Mouse (Mus musculus) heart, embryonic 14.5 days (tissue): ENCODE measurements around the gene Carhsp1. TPM values are rescaled to one million over a fixed set of nuclear protein-coding genes. Genes with fewer than 3 reads are reported as not detected.
A peak's percentile ranks its signal among the peaks of the same experiment; 100 is the strongest.

Experiments used
- ATAC-seq: fragments of 200-750 bp; cut with Nextera tagmentation; 2 replicates; pipeline ENCODE4 v1.8.0; 2017; ENCODE audit warnings: low read depth, moderate TSS enrichment; ENCODE audit not compliant: insufficient number of reproducible peaks, insufficient read depth, low FRiP score
- H3K27ac ChIP-seq, 2 experiments: fragments of 200-500 bp in 1 of 2; fragments of 300-500 bp in 1 of 2; sonication (generic) in 1 of 2; replicated peaks in 1 of 2; 2 replicates each; pipeline ENCODE4 v1.5.1; 2012 to 2014; ENCODE audit warnings: low read depth in 2 of 2, low read length in 2 of 2, control low read depth in 1 of 2, mild to moderate bottlenecking in 1 of 2, mixed read lengths in 1 of 2; ENCODE audit not compliant: control insufficient read depth in 1 of 2, insufficient read depth in 1 of 2
- H3K27me3 ChIP-seq: fragments of 300-500 bp; sonication (generic); 2 replicates; pipeline ENCODE4 v1.6.1; 2014; ENCODE audit warnings: mild to moderate bottlenecking, low read length, control low read depth; ENCODE audit not compliant: control insufficient read depth, insufficient read depth
- H3K36me3 ChIP-seq: fragments of 300-500 bp; sonication (generic); 2 replicates; pipeline ENCODE4 v1.6.1; 2014; ENCODE audit warnings: mild to moderate bottlenecking, control low read depth, low read length, mixed read lengths; ENCODE audit not compliant: control insufficient read depth, insufficient read depth
- H3K4me1 ChIP-seq, 2 experiments: fragments of 200-500 bp in 1 of 2; fragments of 300-500 bp in 1 of 2; sonication (generic) in 1 of 2; 2 replicates each; pipeline ENCODE4 v1.6.1; 2012 to 2014; ENCODE audit warnings: low read length in 2 of 2, control low read depth in 1 of 2, mixed read lengths in 1 of 2; ENCODE audit not compliant: control insufficient read depth in 2 of 2, insufficient read depth in 2 of 2
- H3K4me2 ChIP-seq: fragments of 300-500 bp; sonication (generic); 2 replicates; pipeline ENCODE4 v1.6.1; 2014; ENCODE audit warnings: mild to moderate bottlenecking, low read length
- H3K4me3 ChIP-seq, 2 experiments: fragments of 200-500 bp in 1 of 2; fragments of 300-500 bp in 1 of 2; sonication (generic) in 1 of 2; 2 replicates each; pipeline ENCODE4 v1.5.1; 2012 to 2014; ENCODE audit warnings: low read length in 2 of 2, mild to moderate bottlenecking in 2 of 2, control low read depth in 1 of 2, low read depth in 1 of 2, moderate library complexity in 1 of 2; ENCODE audit not compliant: control insufficient read depth in 1 of 2, insufficient read depth in 1 of 2
- H3K9ac ChIP-seq: fragments of 300-500 bp; sonication (generic); 2 replicates; pipeline ENCODE4 v1.6.1; 2014; ENCODE audit warnings: mild to moderate bottlenecking, low read length
- H3K9me3 ChIP-seq: fragments of 300-500 bp; sonication (generic); 2 replicates; pipeline ENCODE4 v1.6.1; 2016; ENCODE audit warnings: low read length, control low read depth; ENCODE audit not compliant: control insufficient read depth
- WGBS: fragments of 180-500 bp; shearing (Covaris S2); extraction: QIAGEN DNeasy Blood & Tissue Kit; methylation state at CpG from one replicate; pipeline ENCODE4 v1.1.7; 2014; 5-methylcytosine and 5-hydroxymethylcytosine counted together
- polyA plus RNA-seq: library from polyadenylated mRNA; unstranded; fragments of >200 nt; fragmentation: Nextera tagmentation; extraction: Ambion mirVana; gene quantifications from 2 replicates; pipeline ENCODE4 v1.2.1, GENCODE M21; 2014

Gene Carhsp1
- polyA plus RNA-seq, 1 experiment from 2014 or later: 31.3 TPM

DNA sequence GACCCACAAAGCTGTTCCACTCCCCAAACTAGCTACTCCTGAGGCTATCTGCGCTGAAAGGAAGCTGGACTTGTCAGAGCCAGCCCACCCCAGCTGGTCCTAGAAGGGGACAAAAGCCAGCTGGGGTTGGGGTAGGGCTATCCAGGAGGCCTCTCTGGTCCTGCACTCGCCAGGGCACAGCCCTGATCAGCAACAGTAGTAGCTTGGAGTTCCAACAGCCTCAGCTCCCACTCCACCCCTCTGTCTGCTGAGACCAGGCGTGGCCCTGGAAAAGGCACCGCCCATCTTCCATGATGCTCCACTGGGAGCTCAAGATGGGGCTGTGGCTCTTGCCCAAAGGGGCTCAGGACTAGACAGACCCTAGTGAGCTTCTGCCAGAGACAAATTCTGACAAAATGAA, 4.1 kb downstream of the Carhsp1 start:
- Histone ChIP-seq H3K9ac (peak overlapping the region; percentile 18; the same call in 1 of the 2 replicates), H3K9me3 (no peaks in the 10 kb centered on the region), H3K27me3 (no peaks in the 10 kb centered on the region), H3K4me3 (no peak overlapping the region), H3K27ac (peak overlapping the region; percentile 9 to 87; a peak in 3 of 4 replicates), H3K36me3 (peaks cover 14% of the 10 kb centered on the region), H3K4me1 (peaks cover 43 to 59% of the 10 kb centered on the region in 2 experiments), H3K4me2 (0 out of 2 replicates have a peak overlapping the region, but pooled peaks have one; percentile 4)
- no peak for ATAC-seq
- WGBS: 54% methylated on average over 4 of the region's 4 CpGs

DNA sequence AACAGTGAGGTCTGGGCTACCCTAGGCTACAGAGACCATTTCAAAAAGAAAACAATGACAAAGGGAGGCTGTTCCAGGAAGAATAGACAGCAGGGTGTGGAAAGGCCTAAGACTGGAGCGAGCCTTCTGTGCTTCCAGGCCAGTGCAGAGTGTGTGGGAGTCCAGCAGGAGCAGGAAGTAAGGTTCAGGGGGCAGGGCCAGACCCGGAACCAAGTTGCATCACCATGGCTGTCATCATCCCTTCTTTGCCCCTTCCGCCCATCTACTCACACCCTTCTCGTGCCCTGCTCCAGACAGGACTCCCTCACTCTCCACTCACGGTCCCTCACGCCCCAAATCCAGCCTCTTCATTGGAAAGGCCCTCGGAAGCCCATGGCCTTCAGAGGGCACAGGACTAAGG, 4.7 kb downstream of the Carhsp1 start:
- no peaks in the 10 kb centered on the region for H3K27me3 ChIP-seq
- no peak for ATAC-seq
- peak overlapping the region; percentile 9 to 87 for H3K27ac ChIP-seq
- no peaks in the 10 kb centered on the region for H3K9me3 ChIP-seq
- no peak overlapping the region for H3K4me3 ChIP-seq
- WGBS: 51% methylated on average over 6 of the region's 7 CpGs
- H3K36me3 ChIP-seq: peaks cover 20% of the 10 kb centered on the region
- H3K4me2 ChIP-seq: 0 out of 2 replicates have a peak overlapping the region, but pooled peaks have one; percentile 11
- peak overlapping the region; percentile 18; the same call in 1 of the 2 replicates for H3K9ac ChIP-seq
- H3K4me1 ChIP-seq: peaks cover 43 to 59% of the 10 kb centered on the region in 2 experiments

DNA sequence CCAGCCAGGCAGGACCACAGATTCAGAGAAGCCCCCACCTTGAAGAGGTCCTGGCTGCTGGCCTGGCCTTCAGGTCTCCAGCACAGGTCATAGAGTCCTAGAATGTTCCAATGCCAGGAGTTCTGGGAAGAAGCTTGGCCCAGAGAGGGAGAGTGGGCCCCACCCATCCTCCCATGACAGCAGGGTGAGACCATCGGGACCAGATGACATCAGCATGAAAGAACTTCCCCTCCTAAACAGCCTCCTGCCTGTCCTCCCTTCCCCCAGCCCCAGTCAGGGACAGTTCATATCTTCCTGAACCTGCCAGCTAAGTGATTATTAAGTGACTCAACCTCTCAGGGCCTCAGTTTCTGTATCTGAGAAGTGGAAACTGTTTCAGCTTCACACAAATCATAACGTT, 5.5 kb downstream of the Carhsp1 start:
- H3K27ac ChIP-seq: peak overlapping the region; percentile 64 to 87
- peak; percentile 55; the same call in 1 of the 2 replicates for ATAC-seq
- WGBS: 12% methylated on average over 2 of the region's 2 CpGs
- H3K4me1 ChIP-seq: peaks cover 43 to 59% of the 10 kb centered on the region in 2 experiments
- no peak overlapping the region for H3K4me3 ChIP-seq
- no peaks in the 10 kb centered on the region for H3K9me3 ChIP-seq
- H3K27me3 ChIP-seq: no peaks in the 10 kb centered on the region
- H3K4me2 ChIP-seq: peak overlapping the region; percentile 11; the same call in 1 of the 2 replicates
- H3K9ac ChIP-seq: peak overlapping the region; percentile 25; the same call in 1 of the 2 replicates
- H3K36me3 ChIP-seq: peaks cover 28% of the 10 kb centered on the region

DNA sequence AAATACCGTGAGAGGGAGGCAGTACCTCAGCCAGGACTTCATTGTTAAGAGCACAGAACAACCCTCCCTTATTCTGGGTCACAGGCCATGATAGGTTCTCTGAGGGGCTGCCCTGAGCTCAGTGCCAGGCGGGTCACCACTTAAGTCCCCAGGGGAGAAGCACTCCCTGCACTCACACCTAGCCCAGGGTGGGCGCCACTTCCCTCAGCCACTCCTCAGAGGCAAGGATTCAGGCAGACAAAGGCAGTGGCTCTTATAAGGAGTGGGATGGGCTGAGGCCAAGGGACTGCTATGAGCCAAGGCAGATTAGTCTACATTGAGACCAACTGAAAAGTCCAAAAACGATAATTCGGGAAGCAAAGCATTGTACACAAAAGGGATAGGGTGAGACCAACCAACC, 6.6 kb downstream of the Carhsp1 start:
- peaks cover 39 to 52% of the 10 kb centered on the region in 2 experiments for H3K4me1 ChIP-seq
- H3K4me3 ChIP-seq: no peak overlapping the region
- no peak overlapping the region for H3K4me2 ChIP-seq
- no peaks in the 10 kb centered on the region for H3K9me3 ChIP-seq
- no peak overlapping the region for H3K27ac ChIP-seq
- no peak overlapping the region for H3K9ac ChIP-seq
- no peak for ATAC-seq
- 89% methylated on average over 5 of the region's 5 CpGs for WGBS
- peaks cover 37% of the 10 kb centered on the region for H3K36me3 ChIP-seq
- no peaks in the 10 kb centered on the region for H3K27me3 ChIP-seq

DNA sequence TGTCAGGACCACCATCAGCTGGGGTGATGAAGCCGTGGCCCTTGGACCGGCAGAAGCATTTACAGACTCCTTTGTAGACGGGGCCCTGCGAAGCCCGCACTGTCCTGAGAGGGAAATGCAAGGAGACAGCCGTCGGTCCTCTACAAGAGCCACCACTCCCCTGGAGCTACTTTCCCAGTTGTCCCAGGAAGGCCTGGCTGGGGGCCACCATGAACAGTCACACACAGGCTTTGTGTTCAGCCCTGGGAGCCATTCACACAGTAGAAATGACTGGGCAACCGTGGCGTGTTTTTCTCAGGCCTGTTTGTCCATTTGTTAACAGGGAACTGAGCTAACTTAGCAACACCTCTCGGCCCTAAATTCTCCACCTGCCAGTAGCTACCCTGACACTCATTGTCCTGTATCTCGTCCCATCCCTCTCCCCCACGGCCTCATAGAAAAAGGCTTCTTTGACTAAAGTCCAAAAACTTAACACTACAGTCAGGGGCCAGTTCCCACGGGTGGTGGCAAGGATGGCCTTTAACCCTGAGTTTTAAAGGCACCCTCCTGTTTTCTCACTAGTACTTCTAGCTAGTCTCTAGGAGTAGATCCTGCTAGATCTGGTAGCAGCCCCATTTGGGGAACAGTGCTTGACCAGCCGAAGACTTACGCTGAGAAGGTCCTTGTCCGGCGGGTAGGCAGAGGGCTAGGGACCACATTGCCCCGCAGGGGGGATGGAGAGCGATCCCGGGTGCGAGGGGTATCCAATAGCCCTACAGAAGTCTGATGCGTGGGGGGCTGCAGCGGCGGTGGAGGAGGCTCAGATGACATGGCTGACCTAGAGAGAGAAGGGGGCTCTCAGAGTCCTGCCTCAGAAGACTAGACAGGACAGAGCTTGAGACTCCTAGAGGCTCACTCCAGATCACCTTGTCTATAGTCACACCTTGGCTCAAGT, 8.1 kb downstream of the Carhsp1 start:
- peaks cover 52% of the 10 kb centered on the region for H3K36me3 ChIP-seq
- H3K27ac ChIP-seq: no peak overlapping the region
- peaks cover 25 to 37% of the 10 kb centered on the region in 2 experiments for H3K4me1 ChIP-seq
- no peak for ATAC-seq
- H3K9ac ChIP-seq: no peak overlapping the region
- no peak overlapping the region for H3K4me3 ChIP-seq
- H3K4me2 ChIP-seq: no peak overlapping the region
- no peaks in the 10 kb centered on the region for H3K27me3 ChIP-seq
- no peaks in the 10 kb centered on the region for H3K9me3 ChIP-seq
- WGBS: 83% methylated on average over 24 of the region's 24 CpGs

DNA sequence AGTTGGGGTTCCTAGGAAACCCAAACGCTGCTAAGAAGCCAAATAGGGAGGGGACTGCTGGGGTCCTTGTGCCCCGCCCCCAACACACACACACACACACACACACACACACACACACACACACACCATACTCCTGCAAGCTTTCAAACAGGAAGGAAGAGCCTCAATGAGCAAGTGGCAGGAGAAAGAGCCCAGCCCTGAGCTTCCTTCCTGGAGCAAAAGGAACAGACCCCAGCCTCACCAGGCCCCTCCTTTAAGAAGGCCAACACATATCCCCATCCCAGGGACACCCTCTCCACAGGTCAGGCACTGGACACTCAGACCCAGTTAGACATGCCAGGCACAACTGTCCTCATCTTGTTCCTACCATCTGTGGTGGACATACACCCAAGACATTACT, 8.9 kb downstream of the Carhsp1 start:
- H3K27ac ChIP-seq: no peak overlapping the region
- peaks cover 60% of the 10 kb centered on the region for H3K36me3 ChIP-seq
- WGBS: 50% methylated on average over 2 of the region's 2 CpGs
- H3K9me3 ChIP-seq: no peaks in the 10 kb centered on the region
- no peak overlapping the region for H3K4me2 ChIP-seq
- H3K4me3 ChIP-seq: no peak overlapping the region
- H3K27me3 ChIP-seq: no peaks in the 10 kb centered on the region
- H3K4me1 ChIP-seq: peaks cover 18 to 28% of the 10 kb centered on the region in 2 experiments
- no peak overlapping the region for H3K9ac ChIP-seq
- ATAC-seq: no peak

DNA sequence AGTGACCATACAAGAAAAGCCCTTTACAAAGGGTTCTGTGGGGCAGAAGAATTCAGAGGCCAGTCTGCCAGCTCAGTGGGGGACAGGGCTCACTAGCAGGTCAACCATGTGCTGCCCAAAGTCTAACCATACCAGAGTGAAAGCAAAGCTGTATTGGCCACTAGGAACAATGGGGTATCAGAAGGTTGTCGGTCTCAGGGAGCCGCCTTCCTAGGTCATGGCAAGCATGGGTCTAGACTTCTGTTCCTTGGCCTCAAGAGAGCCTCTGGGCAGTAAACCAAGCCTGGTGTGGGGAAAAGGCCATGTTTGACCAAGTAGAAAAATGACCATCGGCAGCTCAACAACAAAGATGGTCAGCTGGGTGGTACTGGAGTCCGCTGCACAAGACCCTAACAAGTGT, 13.2 kb downstream of the Carhsp1 start:
- Histone ChIP-seq H3K4me1 (no peaks in the 10 kb centered on the region), H3K4me3 (no peak overlapping the region), H3K9me3 (no peaks in the 10 kb centered on the region), H3K27me3 (no peaks in the 10 kb centered on the region), H3K9ac (no peak overlapping the region), H3K27ac (no peak overlapping the region), H3K4me2 (no peak overlapping the region), H3K36me3 (peaks cover 97% of the 10 kb centered on the region)
- 89% methylated on average over 4 of the region's 4 CpGs for WGBS
- no peak for ATAC-seq
